25 mouse cellular contexts compared by ENCODE assay signal in genomic region chr3:76572478-76572877, GRCm38 (mm10).
DNase-seq lines count a peak whose midpoint lies in the region; ATAC-seq lines count a peak whose summit lies in the region.
"Had no signal": no experiment of that assay in that cellular context is flagged by ENCODE, and none has a peak within 500 bp of the region (broad histone marks: within the 10 kb centered on the region; RNA-seq: fewer than 3 reads in every experiment).

No protein-coding gene starts in this region.

- WGBS in hindbrain, embryonic 11.5 days = 74% methylated on average over 3 of the region's 3 CpGs
- WGBS in hindbrain, embryonic 14.5 days = 64% methylated on average over 3 of the region's 3 CpGs
- 53% methylated on average over 3 of the region's 3 CpGs for WGBS in midbrain, embryonic 12.5 days
- 76% methylated on average over 3 of the region's 3 CpGs for WGBS in midbrain, embryonic 10.5 days
- 78% methylated on average over 3 of the region's 3 CpGs for WGBS in neural tube, embryonic 11.5 days

- no peak overlapping the region for H3K4me3 ChIP-seq in hindbrain, embryonic 11.5 days (ENCODE audit: low read depth, low read length)
- H3K4me3 ChIP-seq in hindbrain, embryonic 14.5 days (replicated peaks; ENCODE audit: low read length) = no peak overlapping the region
- no peak overlapping the region for H3K4me3 ChIP-seq in midbrain, embryonic 12.5 days
- H3K4me3 ChIP-seq in midbrain, embryonic 10.5 days = no peak overlapping the region
- no peak overlapping the region for H3K4me3 ChIP-seq in neural tube, embryonic 11.5 days (ENCODE audit: low read depth, low read length)
- H3K4me3 ChIP-seq: embryonic facial prominence, embryonic 12.5 days; embryonic facial prominence, embryonic 15.5 days; forebrain, embryonic 13.5 days; heart, embryonic 12.5 days; heart, embryonic 15.5 days; hindbrain, embryonic 10.5 days had no signal

- ATAC-seq in hindbrain, embryonic 11.5 days (ENCODE audit: low FRiP score) = peak; percentile 47
- no peak for ATAC-seq in hindbrain, embryonic 14.5 days (ENCODE audit: low FRiP score)
- ATAC-seq in midbrain, embryonic 12.5 days (ENCODE audit: low FRiP score, low read depth) = peak; percentile 67
- 0 out of 2 replicates have a peak, but pooled peaks have one; percentile 42 for ATAC-seq in neural tube, embryonic 11.5 days (ENCODE audit: insufficient read depth, low FRiP score, low TSS enrichment)
- ATAC-seq: CD4-positive, CD25-positive, alpha-beta regulatory T cell, adult 4 months; hindbrain, postnatal 0 days; inflammation-experienced regulatory T-cells, adult 6 months had no signal

- no peak overlapping the region for H3K9ac ChIP-seq in hindbrain, embryonic 11.5 days (ENCODE audit: low read depth, low read length)
- no peak overlapping the region for H3K9ac ChIP-seq in hindbrain, embryonic 14.5 days
- no peak overlapping the region for H3K9ac ChIP-seq in midbrain, embryonic 12.5 days (replicated peaks)
- H3K9ac ChIP-seq in neural tube, embryonic 11.5 days (ENCODE audit: low read length) = no peak overlapping the region
- H3K9ac ChIP-seq: embryonic facial prominence, embryonic 12.5 days; embryonic facial prominence, embryonic 15.5 days; forebrain, embryonic 13.5 days; heart, embryonic 12.5 days; heart, embryonic 15.5 days had no signal

- H3K27ac ChIP-seq in hindbrain, embryonic 11.5 days (ENCODE audit: low read depth, low read length) = no peak overlapping the region
- H3K27ac ChIP-seq in hindbrain, embryonic 14.5 days = no peak overlapping the region
- no peak overlapping the region for H3K27ac ChIP-seq in midbrain, embryonic 12.5 days (replicated peaks)
- no peak overlapping the region for H3K27ac ChIP-seq in midbrain, embryonic 10.5 days (replicated peaks)
- H3K27ac ChIP-seq in neural tube, embryonic 11.5 days (ENCODE audit: low read depth, low read length) = no peak overlapping the region
- H3K27ac ChIP-seq: embryonic facial prominence, embryonic 12.5 days; embryonic facial prominence, embryonic 15.5 days; forebrain, embryonic 13.5 days; heart, embryonic 15.5 days; hindbrain, embryonic 10.5 days; hindbrain, postnatal 0 days had no signal

- no peak for DNase-seq in hindbrain, embryonic 11.5 days (ENCODE audit: low spot score)
- no peak for DNase-seq in hindbrain, embryonic 14.5 days (ENCODE audit: low spot score)
- DNase-seq in midbrain, embryonic 10.5 days (ENCODE audit: low spot score) = no peak
- no peak for DNase-seq in neural tube, embryonic 11.5 days (ENCODE audit: low spot score)
- no peak for DNase-seq in neural tube, embryonic 10.5 days (ENCODE audit: extremely low spot score, low spot score)
- DNase-seq: adrenal gland, adult 2 months; adrenal gland, postnatal 14 days; cerebellum, adult 11 months; cerebellum, adult 2 months; cerebellum, adult 9-11 months; cerebellum, postnatal 25 days; gastrocnemius, postnatal 25 days; heart, adult 18-20 months; heart, postnatal 10 days; heart, postnatal 36 days had no signal

- no peaks in the 10 kb centered on the region for H3K9me3 ChIP-seq in hindbrain, embryonic 11.5 days (ENCODE audit: control insufficient read depth, low read length)
- H3K9me3 ChIP-seq in hindbrain, embryonic 14.5 days (ENCODE audit: control insufficient read depth, low read length) = no peaks in the 10 kb centered on the region
- no peaks in the 10 kb centered on the region for H3K9me3 ChIP-seq in midbrain, embryonic 12.5 days
- no peaks in the 10 kb centered on the region for H3K9me3 ChIP-seq in midbrain, embryonic 10.5 days (replicated peaks)
- no peaks in the 10 kb centered on the region for H3K9me3 ChIP-seq in neural tube, embryonic 11.5 days (ENCODE audit: control insufficient read depth, low read length)
- H3K9me3 ChIP-seq: embryonic facial prominence, embryonic 12.5 days; embryonic facial prominence, embryonic 15.5 days; forebrain, embryonic 13.5 days; heart, embryonic 12.5 days; heart, embryonic 15.5 days; hindbrain, embryonic 10.5 days had no signal

- no peaks in the 10 kb centered on the region for H3K4me1 ChIP-seq in hindbrain, embryonic 11.5 days (replicated peaks; ENCODE audit: control insufficient read depth, insufficient read depth, low read length)
- H3K4me1 ChIP-seq in hindbrain, embryonic 14.5 days (replicated peaks; ENCODE audit: control insufficient read depth, insufficient read depth, low read length) = 0 out of 2 replicates have a peak, but pooled peaks cover 4% of the 10 kb centered on the region
- no peaks in the 10 kb centered on the region for H3K4me1 ChIP-seq in midbrain, embryonic 12.5 days
- no peaks in the 10 kb centered on the region for H3K4me1 ChIP-seq in midbrain, embryonic 10.5 days
- H3K4me1 ChIP-seq in neural tube, embryonic 11.5 days (ENCODE audit: control insufficient read depth, insufficient read depth, low read length) = no peaks in the 10 kb centered on the region
- H3K4me1 ChIP-seq: embryonic facial prominence, embryonic 12.5 days; embryonic facial prominence, embryonic 15.5 days; forebrain, embryonic 13.5 days; heart, embryonic 12.5 days; heart, embryonic 15.5 days; hindbrain, embryonic 10.5 days had no signal

- no peaks in the 10 kb centered on the region for H3K36me3 ChIP-seq in hindbrain, embryonic 11.5 days (ENCODE audit: control insufficient read depth, insufficient read depth, low read length)
- no peaks in the 10 kb centered on the region for H3K36me3 ChIP-seq in hindbrain, embryonic 14.5 days (replicated peaks; ENCODE audit: control insufficient read depth, insufficient read depth)
- no peaks in the 10 kb centered on the region for H3K36me3 ChIP-seq in midbrain, embryonic 12.5 days
- no peaks in the 10 kb centered on the region for H3K36me3 ChIP-seq in midbrain, embryonic 10.5 days
- H3K36me3 ChIP-seq in neural tube, embryonic 11.5 days (ENCODE audit: control insufficient read depth, insufficient read depth, low read length) = no peaks in the 10 kb centered on the region
- H3K36me3 ChIP-seq: embryonic facial prominence, embryonic 12.5 days; embryonic facial prominence, embryonic 15.5 days; heart, embryonic 12.5 days; heart, embryonic 15.5 days; hindbrain, embryonic 10.5 days had no signal

- H3K4me2 ChIP-seq in hindbrain, embryonic 11.5 days (replicated peaks; ENCODE audit: low read depth, low read length) = no peak overlapping the region
- no peak overlapping the region for H3K4me2 ChIP-seq in hindbrain, embryonic 14.5 days (replicated peaks)
- no peak overlapping the region for H3K4me2 ChIP-seq in midbrain, embryonic 12.5 days (replicated peaks)
- no peak overlapping the region for H3K4me2 ChIP-seq in neural tube, embryonic 11.5 days (ENCODE audit: low read depth)
- H3K4me2 ChIP-seq: embryonic facial prominence, embryonic 12.5 days; embryonic facial prominence, embryonic 15.5 days; forebrain, embryonic 13.5 days; heart, embryonic 12.5 days; heart, embryonic 15.5 days had no signal

- no peaks in the 10 kb centered on the region for H3K27me3 ChIP-seq in hindbrain, embryonic 11.5 days (ENCODE audit: control insufficient read depth, insufficient read depth, low read length)
- no peaks in the 10 kb centered on the region for H3K27me3 ChIP-seq in hindbrain, embryonic 14.5 days (ENCODE audit: control insufficient read depth, insufficient read depth, low read length)
- H3K27me3 ChIP-seq in midbrain, embryonic 12.5 days = no peaks in the 10 kb centered on the region
- no peaks in the 10 kb centered on the region for H3K27me3 ChIP-seq in midbrain, embryonic 10.5 days (ENCODE audit: low read depth, poor library complexity, severe bottlenecking)
- no peaks in the 10 kb centered on the region for H3K27me3 ChIP-seq in neural tube, embryonic 11.5 days (ENCODE audit: control insufficient read depth, insufficient read depth, low read length)
- H3K27me3 ChIP-seq: embryonic facial prominence, embryonic 12.5 days; embryonic facial prominence, embryonic 15.5 days; forebrain, embryonic 13.5 days; heart, embryonic 12.5 days; heart, embryonic 15.5 days had no signal
